Mouse (Mus musculus) embryonic facial prominence, embryonic 14.5 days (tissue): ENCODE measurements at regions not wholly inside any gene's neighbourhood (a gene's known extent, or its start where the extent isn't known, plus 50 kb on each side); places are given as distances from the start of the nearest gene placed in this dataset.

ENCODE experiments used
- ATAC-seq: fragments of 200-750 bp; cut with Nextera tagmentation; 2 replicates; pipeline ENCODE4 v1.8.0; 2017; ENCODE audit warnings: low read depth, moderate number of reproducible peaks, moderate TSS enrichment
- DNase-seq: peaks from one replicate; pipeline ENCODE4 v3.0.0-alpha.2; 2015; ENCODE audit warnings: low spot score
- H3K27ac ChIP-seq: fragments of 300-500 bp; sonication (generic); replicated peaks from 2 replicates; pipeline ENCODE4 v1.5.1; 2014; ENCODE audit warnings: low read depth, mild to moderate bottlenecking, low read length, moderate library complexity
- H3K27me3 ChIP-seq: fragments of 300-500 bp; sonication (generic); replicated peaks from 2 replicates; pipeline ENCODE4 v1.6.1; 2014; ENCODE audit warnings: low read length; ENCODE audit not compliant: control insufficient read depth, insufficient read depth
- H3K36me3 ChIP-seq: fragments of 300-500 bp; sonication (generic); 2 replicates; pipeline ENCODE4 v1.6.1; 2014; ENCODE audit warnings: low read length, mixed read lengths; ENCODE audit not compliant: control insufficient read depth, insufficient read depth
- H3K4me1 ChIP-seq: fragments of 300-500 bp; sonication (generic); 2 replicates; pipeline ENCODE4 v1.6.1; 2014; ENCODE audit warnings: antibody characterized with exemption, low read length; ENCODE audit not compliant: control insufficient read depth, insufficient read depth
- H3K4me2 ChIP-seq: fragments of 300-500 bp; sonication (generic); 2 replicates; pipeline ENCODE4 v1.6.1; 2014; ENCODE audit warnings: low read depth, mild to moderate bottlenecking, low read length, moderate library complexity, mixed read lengths
- H3K4me3 ChIP-seq: fragments of 300-500 bp; sonication (generic); 2 replicates; pipeline ENCODE4 v1.5.1; 2014; ENCODE audit warnings: low read depth, mild to moderate bottlenecking, low read length
- H3K9ac ChIP-seq: fragments of 300-500 bp; sonication (generic); 2 replicates; pipeline ENCODE4 v1.6.1; 2014; ENCODE audit warnings: low read depth, mild to moderate bottlenecking, low read length, moderate library complexity, mixed read lengths
- H3K9me3 ChIP-seq: fragments of 300-500 bp; sonication (generic); 2 replicates; pipeline ENCODE4 v1.6.1; 2016; ENCODE audit warnings: low read length; ENCODE audit not compliant: control insufficient read depth
- WGBS: fragments of 180-500 bp; shearing (Covaris S2); extraction: QIAGEN DNeasy Blood & Tissue Kit; methylation state at CpG from one replicate; pipeline ENCODE4 v1.1.7; 2014; 5-methylcytosine and 5-hydroxymethylcytosine counted together

GRCm38 (mm10) chr19:25971210-25971609 is 299.0 kb downstream of the Dmrt2 start:
- no peak for DNase-seq
- H3K4me3 ChIP-seq: no peak overlapping the region
- 53% methylated on average over 5 of the region's 5 CpGs for WGBS

DNA sequence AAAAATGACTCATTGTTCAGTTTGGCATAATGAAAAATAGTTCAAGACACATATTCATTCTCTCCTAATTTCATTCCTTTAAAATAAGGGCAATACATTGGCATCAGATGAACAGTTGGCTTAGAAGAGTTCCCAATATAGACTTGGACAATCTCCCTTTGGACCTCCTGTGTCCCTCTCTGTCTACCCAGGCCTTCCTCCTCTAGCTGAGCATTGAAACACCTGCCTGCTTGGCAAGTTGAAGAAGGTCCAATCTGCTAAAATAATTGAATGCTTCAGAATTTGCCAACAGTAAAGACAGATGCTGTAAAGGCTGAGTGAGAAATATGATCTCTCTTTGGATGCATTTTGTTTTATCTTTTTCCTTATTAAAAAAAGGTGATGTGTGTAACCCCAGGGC is 303.0 kb downstream of the Dmrt2 start:
- ATAC-seq (no peak), DNase-seq (no peak)
- Histone ChIP-seq H3K36me3 (no peaks in the 10 kb centered on the region), H3K4me2 (no peak overlapping the region), H3K9ac (no peak overlapping the region), H3K4me3 (no peak overlapping the region), H3K9me3 (no peaks in the 10 kb centered on the region), H3K4me1 (no peaks in the 10 kb centered on the region), H3K27me3 (no peaks in the 10 kb centered on the region), H3K27ac (no peak overlapping the region)

More at GRCm38 (mm10) chr19:25971210-25971609, 299.0 kb downstream of the Dmrt2 start:
- Histone ChIP-seq H3K4me1 (no peaks in the 10 kb centered on the region), H3K9me3 (no peaks in the 10 kb centered on the region), H3K27me3 (no peaks in the 10 kb centered on the region), H3K27ac (no peak overlapping the region), H3K36me3 (no peaks in the 10 kb centered on the region), H3K4me2 (no peak overlapping the region), H3K9ac (no peak overlapping the region)
- ATAC-seq: no peak

DNA sequence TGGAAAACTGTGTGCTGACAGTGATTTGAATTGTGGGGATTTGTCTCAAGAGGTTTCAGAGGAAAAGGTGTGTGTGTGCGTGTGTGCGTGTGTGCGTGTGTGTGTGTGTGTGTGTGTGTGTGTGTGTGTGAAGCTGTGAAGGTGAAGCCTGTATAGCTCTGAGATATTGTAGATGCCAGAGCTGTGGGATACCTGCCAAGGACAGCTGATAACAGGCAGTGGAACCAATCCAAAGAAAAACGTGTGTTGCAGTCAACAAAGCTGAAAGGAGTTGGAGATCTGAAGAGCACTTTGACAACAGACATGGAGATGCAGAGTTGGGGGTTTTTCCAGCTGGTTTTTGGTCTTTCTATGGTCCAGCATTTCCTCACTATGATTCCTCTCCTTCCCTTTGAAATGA is 308.1 kb downstream of the Dmrt2 start:
- H3K4me1 ChIP-seq: no peaks in the 10 kb centered on the region
- no peak overlapping the region for H3K9ac ChIP-seq
- ATAC-seq (no peak), DNase-seq (no peak)
- H3K36me3 ChIP-seq: no peaks in the 10 kb centered on the region
- WGBS: 80% methylated on average over 4 of the region's 4 CpGs
- no peak overlapping the region for H3K4me2 ChIP-seq
- no peaks in the 10 kb centered on the region for H3K9me3 ChIP-seq
- H3K27me3 ChIP-seq: no peaks in the 10 kb centered on the region
- no peak overlapping the region for H3K4me3 ChIP-seq
- no peak overlapping the region for H3K27ac ChIP-seq

GRCm38 (mm10) chr19:26014620-26015180 is 342.5 kb downstream of the Dmrt2 start:
- H3K27me3 ChIP-seq: no peaks in the 10 kb centered on the region
- H3K4me3 ChIP-seq: no peak overlapping the region
- H3K4me2 ChIP-seq: no peak overlapping the region
- H3K27ac ChIP-seq: no peak overlapping the region
- ATAC-seq: 0 out of 2 replicates have a peak, but pooled peaks have one; percentile 26
- no peak overlapping the region for H3K9ac ChIP-seq
- H3K9me3 ChIP-seq: no peaks in the 10 kb centered on the region
- no peaks in the 10 kb centered on the region for H3K4me1 ChIP-seq
- WGBS: 49% methylated on average over 8 of the region's 8 CpGs
- DNase-seq: peak; percentile 76
- no peaks in the 10 kb centered on the region for H3K36me3 ChIP-seq

- no peak overlapping the region for H3K27ac ChIP-seq
- ATAC-seq (no peak), DNase-seq (peak; percentile 11)
- H3K27me3 ChIP-seq: no peaks in the 10 kb centered on the region
- H3K9me3 ChIP-seq: no peaks in the 10 kb centered on the region
- no peak overlapping the region for H3K4me2 ChIP-seq
- WGBS: 46% methylated on average over 7 of the region's 7 CpGs
- no peak overlapping the region for H3K9ac ChIP-seq
- H3K4me3 ChIP-seq: no peak overlapping the region
- no peaks in the 10 kb centered on the region for H3K36me3 ChIP-seq
- H3K4me1 ChIP-seq: no peaks in the 10 kb centered on the region
Observed at GRCm38 (mm10) chr19:26021141-26021540, 348.9 kb downstream of the Dmrt2 start.

DNA sequence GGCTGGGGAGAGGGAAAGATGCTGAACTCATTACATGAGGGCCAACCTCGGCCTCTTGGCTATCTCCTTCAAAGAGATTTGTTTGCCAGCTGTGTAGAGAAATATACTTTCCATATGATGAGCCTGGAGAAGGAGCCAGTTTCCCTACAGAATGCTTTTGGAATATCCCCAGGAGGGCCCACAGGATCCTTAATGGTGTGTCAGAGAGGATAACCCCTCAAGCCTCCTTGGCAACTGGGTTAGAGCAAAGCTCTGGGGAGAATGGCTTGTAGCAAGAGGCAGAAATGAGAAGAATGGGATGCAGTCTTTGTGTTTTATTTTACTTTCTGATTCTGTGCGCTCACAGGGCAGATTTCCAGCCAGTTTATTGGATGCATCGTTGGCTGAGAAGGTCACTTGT is 353.9 kb downstream of the Dmrt2 start:
- Histone ChIP-seq H3K9ac (no peak overlapping the region), H3K27me3 (no peaks in the 10 kb centered on the region), H3K36me3 (no peaks in the 10 kb centered on the region), H3K4me1 (no peaks in the 10 kb centered on the region), H3K9me3 (no peaks in the 10 kb centered on the region), H3K27ac (no peak overlapping the region), H3K4me3 (no peak overlapping the region), H3K4me2 (no peak overlapping the region)
- DNase-seq (peak; percentile 50), ATAC-seq (no peak)
- WGBS: 73% methylated on average over 3 of the region's 3 CpGs

- DNase-seq (peak; percentile 67), ATAC-seq (no peak)
- Histone ChIP-seq H3K36me3 (no peaks in the 10 kb centered on the region), H3K4me2 (no peak overlapping the region), H3K4me1 (peaks cover 4% of the 10 kb centered on the region), H3K27me3 (no peaks in the 10 kb centered on the region), H3K27ac (no peak overlapping the region), H3K9me3 (no peaks in the 10 kb centered on the region), H3K4me3 (no peak overlapping the region), H3K9ac (no peak overlapping the region)
- WGBS: 12% methylated on average over 7 of the region's 7 CpGs
Observed at GRCm38 (mm10) chr19:26037270-26037669, 365.1 kb downstream of the Dmrt2 start.

DNA sequence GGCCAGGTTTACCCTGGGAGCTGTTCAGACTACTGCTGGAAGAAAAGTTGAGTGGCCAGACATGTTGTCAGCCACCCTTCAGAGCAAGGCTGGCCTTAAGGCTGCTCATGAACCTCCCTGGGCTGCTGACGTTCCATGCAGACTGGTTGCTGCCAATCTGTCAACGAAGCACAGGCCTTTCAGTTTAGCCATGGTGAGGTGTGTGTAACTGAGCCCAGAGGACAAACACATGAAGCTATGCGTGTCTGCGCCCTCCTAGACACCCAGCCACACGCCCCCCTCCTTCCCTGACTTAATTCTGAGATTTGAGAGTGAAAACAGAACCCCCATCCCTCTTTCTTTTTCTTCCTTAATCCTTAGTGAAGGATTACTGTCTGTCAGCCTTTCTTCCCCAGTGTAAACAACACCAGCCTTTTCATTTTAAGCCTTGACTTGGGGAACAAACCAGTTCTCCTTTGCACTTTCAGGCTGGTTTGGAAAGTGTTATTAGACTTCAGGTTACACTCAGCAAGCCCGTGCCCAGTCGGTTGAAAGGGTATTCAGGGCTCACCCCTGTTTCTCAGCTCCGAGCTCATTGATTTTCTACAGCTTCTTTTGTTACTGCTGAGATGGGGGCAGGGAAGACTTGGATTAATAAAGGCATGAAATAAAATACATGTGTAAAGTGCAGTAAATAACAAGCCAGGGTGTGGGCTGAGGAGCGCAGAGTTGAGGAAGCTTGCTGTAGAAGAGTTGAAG is 379.4 kb downstream of the Dmrt2 start:
- no peak overlapping the region for H3K4me2 ChIP-seq
- H3K27ac ChIP-seq: peak overlapping the region; percentile 10; the same call in 1 of the 2 replicates
- no peaks in the 10 kb centered on the region for H3K27me3 ChIP-seq
- H3K9ac ChIP-seq: no peak overlapping the region
- 28% methylated on average over 9 of the region's 9 CpGs for WGBS
- no peaks in the 10 kb centered on the region for H3K9me3 ChIP-seq
- no peak overlapping the region for H3K4me3 ChIP-seq
- ATAC-seq (peak; percentile 92), DNase-seq (peak; percentile 74)
- no peaks in the 10 kb centered on the region for H3K36me3 ChIP-seq
- H3K4me1 ChIP-seq: 0 out of 2 replicates have a peak, but pooled peaks cover 5% of the 10 kb centered on the region

- Histone ChIP-seq H3K27me3 (no peaks in the 10 kb centered on the region), H3K9me3 (no peaks in the 10 kb centered on the region), H3K4me1 (0 out of 2 replicates have a peak, but pooled peaks cover 5% of the 10 kb centered on the region), H3K27ac (no peak overlapping the region), H3K36me3 (no peaks in the 10 kb centered on the region), H3K4me2 (no peak overlapping the region), H3K9ac (no peak overlapping the region), H3K4me3 (no peak overlapping the region)
- WGBS: 57% methylated on average over 2 of the region's 2 CpGs
- ATAC-seq: no peak
- DNase-seq: peak; percentile 24
Observed at GRCm38 (mm10) chr19:26059668-26060067, 387.5 kb downstream of the Dmrt2 start.
